Mouse (Mus musculus): ENCODE data around the gene Fam180a.

- TF ChIP-seq CTCF (conservative IDR thresholded peaks at IDR 0.05; ENCODE audit: low read length) (no peak), POU5F1 (IDR thresholded peaks at IDR 0.05; ENCODE audit: borderline replicate concordance, low read length) (no peak), NANOG (IDR thresholded peaks at IDR 0.05; ENCODE audit: borderline replicate concordance, low read length) (no peak)
Observed at GRCm38 (mm10) chr6:35273391-35274082, 52.4 kb downstream of the Fam180a start.
